Mouse (Mus musculus): ENCODE data around the gene Camk2d. TPM values are rescaled to one million over a fixed set of nuclear protein-coding genes. Genes with fewer than 3 reads are reported as not detected.

The Camk2d gene
- total RNA-seq, 2 experiments from 2014 or later, result 132 to 135 TPM

GRCm38 (mm10) chr3:126751377-126752098, 155.4 kb downstream of the Camk2d start:
- no peak for DNase-seq

DNA sequence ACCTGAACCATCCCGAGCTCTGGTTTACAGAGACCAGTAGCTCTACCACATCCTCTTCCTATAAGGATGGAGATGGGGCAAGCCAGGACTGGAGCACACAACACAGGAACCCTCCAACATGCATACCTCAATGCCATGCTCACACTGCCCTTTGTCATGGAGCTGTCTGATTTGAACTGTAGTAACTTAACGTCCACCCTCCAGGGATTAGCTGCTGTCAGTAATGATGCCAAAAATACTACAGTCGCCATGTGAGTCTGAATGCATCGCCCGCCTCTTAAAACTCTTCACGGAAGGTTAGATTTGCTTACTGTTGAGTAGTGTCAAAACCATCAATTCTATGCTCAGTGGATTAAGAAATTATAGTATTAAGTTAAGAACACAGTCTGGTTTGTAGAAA, 156.9 kb downstream of the Camk2d start:
- no peak for DNase-seq

GRCm38 (mm10) chr3:126758398-126758797, 162.3 kb downstream of the Camk2d start:
- no peak for DNase-seq

DNA sequence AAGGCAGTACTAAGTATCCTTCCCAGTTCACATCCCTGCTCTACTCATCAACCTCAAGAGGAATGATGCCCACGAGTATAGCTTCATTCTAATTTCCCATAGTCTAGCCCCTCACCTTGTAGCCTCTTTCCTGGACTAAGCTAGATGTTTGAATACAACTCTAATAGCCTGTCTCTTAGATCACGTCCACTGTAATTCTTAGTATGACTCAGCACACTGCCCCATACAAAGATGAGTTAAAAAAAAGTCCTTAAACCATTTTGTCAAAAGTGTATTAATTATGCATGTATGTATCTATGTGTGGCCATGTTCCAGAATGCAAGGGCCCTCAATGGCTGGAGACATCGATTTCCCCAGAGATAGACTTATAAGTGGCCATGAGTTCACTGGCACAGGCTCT, 164.5 kb downstream of the Camk2d start:
- DNase-seq, result no peak

DNA sequence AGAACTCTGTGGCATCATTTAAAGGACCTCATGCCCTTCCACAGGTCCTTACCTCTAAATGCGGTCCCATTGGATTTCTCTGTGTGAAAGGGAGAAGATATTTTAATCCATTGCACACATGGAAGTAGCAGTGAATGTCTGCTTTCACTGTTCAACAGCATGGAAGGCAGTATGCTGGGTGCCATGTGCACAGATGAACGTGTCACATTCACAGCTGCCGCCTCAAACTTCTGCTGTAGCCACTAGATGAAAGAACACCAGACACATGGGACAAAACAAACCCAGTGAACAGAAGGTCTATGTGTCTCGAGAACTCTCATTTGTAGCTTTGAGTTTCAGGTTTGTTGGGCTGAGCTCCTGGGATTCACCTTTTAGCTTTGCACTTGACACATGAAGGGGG, 168.6 kb downstream of the Camk2d start:
- no peak for DNase-seq

DNA sequence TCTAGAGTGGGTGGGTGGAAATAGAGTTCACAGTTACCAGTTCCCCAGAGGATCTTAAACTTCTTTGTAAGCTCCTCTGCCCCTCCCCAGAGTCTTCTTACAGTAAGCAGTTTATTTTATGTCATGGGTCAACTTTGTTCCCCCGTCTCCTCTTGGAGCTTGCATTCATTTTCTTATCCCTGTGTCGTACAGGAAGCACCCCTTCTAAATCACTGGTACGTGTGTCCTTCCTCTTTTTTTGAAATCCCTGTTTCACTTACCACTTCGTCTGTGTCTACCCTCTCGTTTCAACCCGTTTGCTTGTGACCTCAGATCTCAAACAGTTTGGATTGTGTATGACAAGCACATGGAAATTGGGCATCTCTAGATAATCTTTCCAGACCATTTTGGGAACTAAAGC, 174.0 kb downstream of the Camk2d start:
- no peak for DNase-seq

DNA sequence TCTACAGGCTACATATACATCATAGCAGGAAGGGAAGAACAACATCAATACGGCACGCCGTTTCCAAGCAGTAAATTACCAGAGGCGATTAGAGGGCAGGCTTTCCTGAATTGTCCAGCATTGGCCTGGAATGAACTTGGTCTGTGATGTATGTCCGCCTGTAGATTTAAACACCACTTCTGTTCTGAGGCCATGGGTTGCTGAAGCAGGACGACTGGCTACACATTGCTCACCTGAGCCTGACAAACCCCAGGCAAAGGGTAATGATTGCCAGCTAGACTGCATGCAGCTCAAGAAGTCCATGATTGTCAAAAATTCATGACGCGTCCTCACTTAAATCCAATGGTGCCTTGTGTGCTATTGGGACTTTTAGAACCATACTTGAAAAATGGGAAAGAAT, 174.9 kb downstream of the Camk2d start:
- DNase-seq, result no peak

DNA sequence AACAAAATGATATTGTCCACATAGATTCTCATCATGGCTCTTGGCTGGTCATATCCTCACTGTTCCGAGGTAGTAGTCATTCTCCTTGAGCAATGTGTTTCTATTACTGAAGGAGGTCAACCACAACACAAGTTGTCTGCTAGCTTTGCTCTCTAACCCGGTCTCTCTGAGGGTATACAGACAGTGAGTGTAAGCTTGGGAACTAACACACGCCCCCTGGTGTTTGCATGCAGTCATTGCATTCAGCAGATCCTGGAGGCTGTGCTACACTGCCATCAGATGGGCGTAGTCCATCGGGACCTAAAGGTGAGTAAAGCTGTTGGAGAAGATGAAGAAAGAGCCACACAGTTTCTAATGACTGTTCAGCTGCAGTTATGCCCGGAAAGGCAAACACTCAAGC, 175.4 kb downstream of the Camk2d start:
- peak; percentile 83 to 87 for DNase-seq

DNA sequence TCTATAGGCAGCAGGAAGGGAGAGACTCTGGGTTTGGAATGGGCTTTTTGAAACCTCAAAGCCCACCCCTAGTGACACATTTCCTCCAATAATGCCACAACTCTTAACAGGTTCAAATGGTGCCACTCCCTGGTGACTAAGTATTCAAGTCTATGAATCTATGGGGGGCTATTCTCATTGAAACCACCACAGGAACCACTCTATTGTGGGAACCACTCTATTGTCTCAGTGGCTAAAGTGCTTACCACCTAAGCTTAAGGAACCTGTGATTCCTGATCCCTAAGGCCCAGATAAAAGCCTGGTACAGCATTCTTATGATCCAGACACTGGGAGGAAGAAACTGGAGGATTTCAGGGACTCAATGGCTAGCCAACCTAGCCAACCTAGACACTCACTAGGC, 179.9 kb downstream of the Camk2d start:
- no peak for DNase-seq

- DNase-seq, result no peak
These were observed 181.0 kb downstream of the Camk2d start for GRCm38 (mm10) chr3:126777101-126777500.

DNA sequence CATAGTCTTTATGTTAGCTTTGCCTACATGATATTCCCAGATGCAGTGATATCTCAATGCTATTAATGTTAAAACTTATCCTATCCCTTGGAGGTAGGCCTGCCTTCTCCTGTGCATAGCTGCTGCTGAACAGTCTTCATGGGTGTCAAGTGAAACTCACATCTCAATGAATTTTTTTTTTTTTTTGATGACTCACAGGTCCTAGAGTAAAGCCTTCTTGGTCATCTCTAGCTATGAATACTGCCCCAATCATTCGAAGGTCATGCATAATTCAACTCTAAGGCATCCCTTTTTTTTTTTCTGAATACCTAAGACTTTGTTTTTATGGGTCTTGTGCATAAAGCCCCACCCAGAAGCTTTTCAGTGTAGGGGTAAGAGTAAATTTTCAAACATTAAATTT, 181.8 kb downstream of the Camk2d start:
- no peak for DNase-seq

DNA sequence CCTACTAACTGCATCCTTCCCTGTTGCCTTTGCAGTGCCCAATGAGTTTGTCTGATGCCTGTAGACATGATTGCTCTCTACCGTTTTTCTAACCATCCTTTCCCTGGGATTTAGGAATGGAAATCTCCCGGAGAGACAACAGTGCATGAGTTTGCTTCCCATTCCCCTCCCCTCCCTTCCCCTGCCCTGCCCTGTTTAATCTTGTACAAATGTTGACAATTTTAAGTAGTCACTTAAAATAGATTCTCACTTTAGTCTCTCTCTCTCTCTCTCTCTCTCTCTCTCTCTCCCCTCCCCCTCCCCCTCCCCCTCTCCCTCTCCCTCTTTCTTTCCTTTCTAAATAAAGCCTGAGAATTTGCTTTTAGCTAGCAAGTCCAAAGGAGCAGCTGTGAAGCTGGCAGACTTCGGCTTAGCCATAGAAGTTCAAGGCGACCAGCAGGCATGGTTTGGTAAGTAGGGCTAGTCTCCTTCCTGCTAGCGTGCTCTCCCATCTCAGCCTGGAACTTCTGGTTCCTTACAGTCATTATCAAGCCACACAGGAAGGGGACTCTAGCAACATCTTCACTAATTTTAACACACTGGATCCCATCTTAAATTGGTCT, 184.0 kb downstream of the Camk2d start:
- DNase-seq, result peak; percentile 46 to 59

DNA sequence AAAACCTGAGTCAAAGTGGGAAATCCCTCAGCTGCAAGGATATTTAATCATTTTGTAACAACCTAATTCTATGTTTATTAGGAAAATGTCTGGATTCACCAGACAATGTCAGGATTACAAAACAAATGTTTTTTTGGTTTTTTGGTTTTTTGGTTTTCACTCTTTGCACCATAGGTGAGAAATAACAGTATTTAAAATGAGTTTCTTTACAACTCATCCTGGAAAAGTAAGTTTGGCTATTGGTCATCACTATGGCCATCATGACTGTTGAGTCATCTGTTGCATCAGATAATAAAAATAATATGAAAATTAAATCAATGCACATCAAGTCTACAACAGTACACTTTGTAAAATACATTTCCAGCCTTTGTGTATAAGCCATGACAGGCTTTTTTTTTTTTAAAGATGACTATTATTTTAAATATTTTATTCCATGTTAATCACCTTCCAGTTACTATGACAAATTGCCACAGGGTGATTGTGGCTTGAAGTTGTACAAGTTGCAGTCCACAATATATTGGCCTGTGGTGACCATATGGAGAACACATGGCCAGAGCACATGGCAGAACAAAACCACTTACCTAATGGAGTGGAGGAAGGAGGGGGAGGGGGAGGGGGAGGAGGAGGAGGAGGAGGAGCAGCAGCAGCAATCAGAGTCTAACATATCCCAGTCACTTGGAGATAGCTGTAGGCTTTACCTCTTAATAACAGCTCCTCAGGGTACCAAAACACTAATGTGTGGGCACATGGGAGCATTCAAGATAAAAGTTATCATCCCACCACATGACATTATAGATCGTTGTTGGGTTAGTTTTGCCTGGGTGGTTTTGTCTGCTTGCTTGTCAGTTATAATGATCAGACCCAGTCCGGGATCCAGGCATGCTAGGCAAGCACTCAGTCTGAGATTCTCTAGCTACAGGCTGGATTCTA, 197.2 kb downstream of the Camk2d start:
- DNase-seq, result no peak

- DNase-seq, result no peak
These were observed 199.8 kb downstream of the Camk2d start for GRCm38 (mm10) chr3:126795904-126796303.

GRCm38 (mm10) chr3:126797025-126797424, 200.9 kb downstream of the Camk2d start:
- DNase-seq, result no peak

DNA sequence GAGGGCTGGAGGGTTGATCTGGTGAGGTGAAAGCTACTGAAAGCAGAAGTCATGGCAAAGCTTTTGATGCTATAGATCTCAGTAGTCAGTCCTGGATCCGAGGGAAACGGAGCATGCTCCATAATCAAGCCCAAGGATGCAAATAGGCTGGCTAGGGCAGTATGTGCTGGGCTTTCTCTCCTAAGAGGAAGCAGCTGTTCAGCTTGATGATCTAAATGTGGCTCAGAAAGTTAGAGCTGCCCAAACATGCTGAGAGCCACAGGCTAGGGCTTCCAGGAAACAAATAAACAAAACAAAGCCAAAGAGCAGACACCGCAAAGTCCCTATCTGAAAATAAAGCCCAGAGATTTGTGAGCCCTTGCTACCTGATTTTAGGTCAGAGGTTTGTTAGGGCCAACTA, 201.7 kb downstream of the Camk2d start:
- DNase-seq, result no peak

DNA sequence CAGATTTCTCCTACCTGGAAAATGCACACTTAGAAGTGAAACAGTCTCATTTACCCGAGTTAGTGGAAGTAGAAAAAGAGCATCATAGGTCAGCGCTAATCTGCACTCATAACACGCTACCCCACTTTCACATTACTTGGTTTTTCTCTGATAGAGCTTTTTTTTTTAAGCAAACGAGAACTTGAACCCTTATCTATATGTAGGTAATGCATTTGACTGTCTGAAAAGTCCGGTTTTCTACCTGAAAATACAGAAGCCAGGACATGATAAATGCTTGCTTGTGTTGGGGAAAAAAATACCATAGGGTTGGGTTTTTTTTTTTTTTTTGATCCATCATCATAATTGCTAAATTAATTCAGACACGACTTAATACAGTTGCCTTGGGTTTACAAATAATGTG, 206.9 kb downstream of the Camk2d start:
- DNase-seq, result no peak

- no peak for DNase-seq
These were observed 208.9 kb downstream of the Camk2d start for GRCm38 (mm10) chr3:126804968-126805367.

DNA sequence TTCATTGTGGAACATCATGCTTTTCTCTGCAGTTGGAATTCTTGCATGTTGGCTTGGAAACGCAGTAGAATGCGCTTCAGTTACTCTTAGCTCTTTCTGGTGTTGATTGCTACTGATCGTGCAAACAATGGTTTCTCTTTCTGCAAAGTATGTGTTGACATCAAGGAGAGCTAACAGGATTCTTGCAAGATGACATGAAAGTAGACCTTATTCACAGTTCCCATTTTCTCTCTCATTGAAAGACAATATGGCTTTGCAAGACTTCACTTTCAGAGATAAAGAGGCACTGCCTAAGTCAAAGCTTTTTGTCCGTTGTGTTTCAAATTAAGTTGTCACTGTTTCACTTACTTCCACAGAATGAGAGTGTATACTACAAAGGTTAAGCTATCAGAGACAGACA, 210.0 kb downstream of the Camk2d start:
- DNase-seq, result no peak

GRCm38 (mm10) chr3:126809915-126810314, 213.8 kb downstream of the Camk2d start:
- no peak for DNase-seq

GRCm38 (mm10) chr3:126810372-126811090, 214.4 kb downstream of the Camk2d start:
- no peak for DNase-seq

GRCm38 (mm10) chr3:126811646-126812045, 215.5 kb downstream of the Camk2d start:
- DNase-seq, result no peak
